Mouse (Mus musculus) lung, embryonic 15.5 days (tissue): Measurements from ENCODE around the gene Dock7. TPM values are rescaled to one million over a fixed set of nuclear protein-coding genes. Genes with fewer than 3 reads are reported as not detected.

Source experiments
- ATAC-seq: fragments of 200-750 bp; cut with Nextera tagmentation; 2 replicates; pipeline ENCODE4 v1.8.0; 2017; ENCODE audit warnings: moderate number of reproducible peaks, borderline replicate concordance; ENCODE audit not compliant: low FRiP score, low TSS enrichment; ENCODE audit errors: extremely low read depth
- H3K27ac ChIP-seq: fragments of 300-500 bp; sonication (generic); 2 replicates; pipeline ENCODE4 v1.5.1; 2015; ENCODE audit warnings: moderate library complexity, mild to moderate bottlenecking, inconsistent platforms
- H3K27me3 ChIP-seq: fragments of 300-500 bp; sonication (generic); 2 replicates; pipeline ENCODE4 v1.6.1; 2015; ENCODE audit warnings: inconsistent platforms
- H3K36me3 ChIP-seq: fragments of 300-500 bp; sonication (generic); 2 replicates; pipeline ENCODE4 v1.6.1; 2015; ENCODE audit warnings: inconsistent platforms
- H3K4me1 ChIP-seq: fragments of 300-500 bp; sonication (generic); 2 replicates; pipeline ENCODE4 v1.6.1; 2015; ENCODE audit warnings: inconsistent platforms
- H3K4me2 ChIP-seq: fragments of 300-500 bp; sonication (generic); 2 replicates; pipeline ENCODE4 v1.6.1; 2015; ENCODE audit warnings: inconsistent platforms, mild to moderate bottlenecking, moderate library complexity
- H3K4me3 ChIP-seq: fragments of 300-500 bp; sonication (generic); 2 replicates; pipeline ENCODE4 v1.5.1; 2015; ENCODE audit warnings: mild to moderate bottlenecking, inconsistent platforms
- H3K9ac ChIP-seq: fragments of 300-500 bp; sonication (generic); 2 replicates; pipeline ENCODE4 v1.6.1; 2015; ENCODE audit warnings: inconsistent platforms
- H3K9me3 ChIP-seq: fragments of 300-500 bp; sonication (generic); 2 replicates; pipeline ENCODE4 v1.6.1; 2016; ENCODE audit warnings: inconsistent platforms
- WGBS: fragments of 180-500 bp; shearing (Covaris S2); methylation state at CpG from one replicate; pipeline ENCODE4 v1.1.7; 2015; 5-methylcytosine and 5-hydroxymethylcytosine counted together
- polyA plus RNA-seq: library from polyadenylated mRNA; unstranded; fragments of >200 nt; fragmentation: Nextera tagmentation; extraction: Ambion mirVana; gene quantifications from 2 replicates; pipeline ENCODE4 v1.2.1, GENCODE M21; 2015

Gene Dock7
- polyA plus RNA-seq, result 48.7 and 50.4 TPM in 2 replicates

- Histone ChIP-seq H3K9ac (peak within 1 kb of the TSS; percentile 89), H3K4me2 (peak within 1 kb of the TSS; percentile 85), H3K4me3 (peak within 1 kb of the TSS; percentile 87), H3K27me3 (no peaks in the 10 kb centered on the region), H3K9me3 (no peaks in the 10 kb centered on the region), H3K27ac (peak within 1 kb of the TSS; percentile 73), H3K4me1 (peaks cover 48% of the 10 kb centered on the region), H3K36me3 (no peaks in the 10 kb centered on the region)
- peak; percentile 95 for ATAC-seq
- under 1% methylated on average over 91 of the region's 117 CpGs for WGBS
Measured at GRCm38 (mm10) chr4:99120211-99121122, at the start of gene Dock7. TSS of gene Dock7 (minus strand) at chr4:99120915.

GRCm38 (mm10) chr4:99168869-99169268 is 48.2 kb upstream of the Dock7 start:
- Histone ChIP-seq H3K9me3 (no peaks in the 10 kb centered on the region), H3K4me1 (no peaks in the 10 kb centered on the region), H3K9ac (no peak overlapping the region), H3K27ac (no peak overlapping the region), H3K36me3 (no peaks in the 10 kb centered on the region), H3K4me2 (no peak overlapping the region), H3K27me3 (no peaks in the 10 kb centered on the region), H3K4me3 (no peak overlapping the region)
- WGBS, result 91% methylated on average over 5 of the region's 5 CpGs
- ATAC-seq, result no peak

- ATAC-seq, result no peak; the same call in 1 of the 2 replicates
- H3K4me2 ChIP-seq, result no peak overlapping the region
- no peak overlapping the region for H3K27ac ChIP-seq
- no peaks in the 10 kb centered on the region for H3K27me3 ChIP-seq
- no peaks in the 10 kb centered on the region for H3K36me3 ChIP-seq
- peaks cover 6% of the 10 kb centered on the region; the same call in 1 of the 2 replicates for H3K4me1 ChIP-seq
- 19% methylated on average over 4 of the region's 4 CpGs for WGBS
- no peaks in the 10 kb centered on the region for H3K9me3 ChIP-seq
- H3K4me3 ChIP-seq, result no peak overlapping the region
- no peak overlapping the region for H3K9ac ChIP-seq
Measured at GRCm38 (mm10) chr4:99163547-99163946, 42.8 kb upstream of the Dock7 start.

- H3K36me3 ChIP-seq, result no peaks in the 10 kb centered on the region
- peak overlapping the region; percentile 31 for H3K4me2 ChIP-seq
- H3K4me3 ChIP-seq, result no peak overlapping the region
- H3K9ac ChIP-seq, result no peak overlapping the region
- H3K27ac ChIP-seq, result no peak overlapping the region
- ATAC-seq, result no peak
- no peaks in the 10 kb centered on the region for H3K27me3 ChIP-seq
- 49% methylated on average over 9 of the region's 9 CpGs for WGBS
- no peaks in the 10 kb centered on the region for H3K9me3 ChIP-seq
- peaks cover 6% of the 10 kb centered on the region; the same call in 1 of the 2 replicates for H3K4me1 ChIP-seq
Measured at GRCm38 (mm10) chr4:99163001-99163400, 42.3 kb upstream of the Dock7 start.

GRCm38 (mm10) chr4:99161457-99161971 is 40.8 kb upstream of the Dock7 start:
- Histone ChIP-seq H3K36me3 (no peaks in the 10 kb centered on the region), H3K4me2 (no peak overlapping the region), H3K27me3 (no peaks in the 10 kb centered on the region), H3K4me3 (no peak overlapping the region), H3K9me3 (no peaks in the 10 kb centered on the region), H3K4me1 (peaks cover 6% of the 10 kb centered on the region; the same call in 1 of the 2 replicates), H3K9ac (no peak overlapping the region), H3K27ac (no peak overlapping the region)
- 22% methylated on average over 6 of the region's 6 CpGs for WGBS
- ATAC-seq, result no peak

- H3K9me3 ChIP-seq, result no peaks in the 10 kb centered on the region
- H3K27ac ChIP-seq, result no peak overlapping the region
- H3K4me2 ChIP-seq, result no peak overlapping the region
- H3K27me3 ChIP-seq, result no peaks in the 10 kb centered on the region
- 64% methylated on average over 5 of the region's 5 CpGs for WGBS
- H3K9ac ChIP-seq, result no peak overlapping the region
- no peaks in the 10 kb centered on the region for H3K36me3 ChIP-seq
- no peak for ATAC-seq
- peaks cover 6% of the 10 kb centered on the region; the same call in 1 of the 2 replicates for H3K4me1 ChIP-seq
- H3K4me3 ChIP-seq, result no peak overlapping the region
Measured at GRCm38 (mm10) chr4:99160899-99161298, 40.2 kb upstream of the Dock7 start.

- no peak overlapping the region for H3K27ac ChIP-seq
Measured at GRCm38 (mm10) chr4:99160414-99160813, 39.7 kb upstream of the Dock7 start.

GRCm38 (mm10) chr4:99158495-99158894 is 37.8 kb upstream of the Dock7 start:
- no peak overlapping the region for H3K4me2 ChIP-seq
- ATAC-seq, result no peak
- peaks cover 6% of the 10 kb centered on the region; the same call in 1 of the 2 replicates for H3K4me1 ChIP-seq
- H3K27me3 ChIP-seq, result peaks cover 3% of the 10 kb centered on the region; the same call in 1 of the 2 replicates
- no peak overlapping the region for H3K4me3 ChIP-seq
- H3K27ac ChIP-seq, result no peak overlapping the region
- no peaks in the 10 kb centered on the region for H3K9me3 ChIP-seq
- H3K36me3 ChIP-seq, result no peaks in the 10 kb centered on the region
- no peak overlapping the region for H3K9ac ChIP-seq
- 84% methylated on average over 5 of the region's 5 CpGs for WGBS

More at GRCm38 (mm10) chr4:99160414-99160813, 39.7 kb upstream of the Dock7 start:
- Histone ChIP-seq H3K9ac (no peak overlapping the region), H3K36me3 (no peaks in the 10 kb centered on the region), H3K4me2 (no peak overlapping the region), H3K27me3 (no peaks in the 10 kb centered on the region), H3K4me1 (peaks cover 6% of the 10 kb centered on the region; the same call in 1 of the 2 replicates), H3K9me3 (no peaks in the 10 kb centered on the region), H3K4me3 (no peak overlapping the region)
- 23% methylated on average over 3 of the region's 3 CpGs for WGBS
- no peak for ATAC-seq

GRCm38 (mm10) chr4:99156641-99157307 is 36.1 kb upstream of the Dock7 start:
- WGBS, result 57% methylated on average over 11 of the region's 11 CpGs
- Histone ChIP-seq H3K27ac (no peak overlapping the region), H3K4me1 (peaks cover 10% of the 10 kb centered on the region), H3K36me3 (no peaks in the 10 kb centered on the region), H3K9ac (no peak overlapping the region), H3K27me3 (peaks cover 3% of the 10 kb centered on the region; the same call in 1 of the 2 replicates), H3K9me3 (no peaks in the 10 kb centered on the region), H3K4me3 (no peak overlapping the region), H3K4me2 (no peak overlapping the region)
- ATAC-seq, result no peak

GRCm38 (mm10) chr4:99151885-99152558 is 31.3 kb upstream of the Dock7 start:
- H3K36me3 ChIP-seq, result no peaks in the 10 kb centered on the region
- H3K4me3 ChIP-seq, result no peak overlapping the region
- ATAC-seq, result no peak
- H3K9ac ChIP-seq, result no peak overlapping the region
- peaks cover 8% of the 10 kb centered on the region for H3K4me1 ChIP-seq
- H3K4me2 ChIP-seq, result no peak overlapping the region
- no peaks in the 10 kb centered on the region for H3K9me3 ChIP-seq
- 49% methylated on average over 4 of the region's 4 CpGs for WGBS
- peak overlapping the region; percentile 19; the same call in 1 of the 2 replicates for H3K27ac ChIP-seq
- peaks cover 3% of the 10 kb centered on the region for H3K27me3 ChIP-seq

GRCm38 (mm10) chr4:99151434-99151833 is 30.7 kb upstream of the Dock7 start:
- H3K27ac ChIP-seq, result peak overlapping the region; percentile 19; the same call in 1 of the 2 replicates
- H3K9ac ChIP-seq, result no peak overlapping the region
- H3K4me1 ChIP-seq, result peaks cover 8% of the 10 kb centered on the region
- WGBS, result 64% methylated on average over 4 of the region's 4 CpGs
- no peaks in the 10 kb centered on the region for H3K36me3 ChIP-seq
- peaks cover 3% of the 10 kb centered on the region for H3K27me3 ChIP-seq
- ATAC-seq, result no peak
- H3K4me3 ChIP-seq, result no peak overlapping the region
- no peaks in the 10 kb centered on the region for H3K9me3 ChIP-seq
- H3K4me2 ChIP-seq, result no peak overlapping the region
